Mouse (Mus musculus) frontal cortex, adult 2 months (tissue): Measurements from ENCODE around the gene Slc7a1. TPM values are rescaled to one million over a fixed set of nuclear protein-coding genes. Genes with fewer than 3 reads are reported as not detected.

Experiments
- DNase-seq, 2 experiments: peaks; one replicate each; pipeline ENCODE4 v3.0.0; 2022; ENCODE audit warnings: low spot score in 1 of 2; ENCODE audit errors: extremely low spot score in 1 of 2
- polyA plus RNA-seq: library from polyadenylated mRNA; depleted of rRNA; stranded (reverse); fragments of >200 nt; gene quantifications from 2 replicates; pipeline ENCODE4 v1.2.3, GENCODE M21; 2012

Slc7a1 gene
- polyA plus RNA-seq, 1 experiment = 11.4 TPM

DNA sequence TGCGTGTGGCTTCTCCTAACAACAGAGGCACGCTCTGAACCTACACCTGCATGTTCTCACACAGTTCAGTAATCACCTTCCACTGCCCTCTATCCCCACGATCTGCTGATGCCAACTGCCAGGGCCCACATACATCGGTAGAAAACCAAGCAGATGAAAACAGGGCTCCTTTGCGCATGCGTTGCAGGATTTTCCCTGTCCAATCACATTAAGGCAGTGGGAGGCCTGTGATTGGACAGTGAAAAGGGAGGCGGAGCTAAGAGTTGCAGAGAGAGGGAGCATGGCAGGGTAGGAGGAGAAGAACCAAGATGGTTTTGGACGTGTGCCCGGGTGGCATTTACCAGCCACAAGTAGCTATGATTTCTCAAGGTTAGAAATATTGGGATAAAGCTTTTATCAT lies 28.3 kb downstream of the Slc7a1 start:
- no peak for DNase-seq

DNA sequence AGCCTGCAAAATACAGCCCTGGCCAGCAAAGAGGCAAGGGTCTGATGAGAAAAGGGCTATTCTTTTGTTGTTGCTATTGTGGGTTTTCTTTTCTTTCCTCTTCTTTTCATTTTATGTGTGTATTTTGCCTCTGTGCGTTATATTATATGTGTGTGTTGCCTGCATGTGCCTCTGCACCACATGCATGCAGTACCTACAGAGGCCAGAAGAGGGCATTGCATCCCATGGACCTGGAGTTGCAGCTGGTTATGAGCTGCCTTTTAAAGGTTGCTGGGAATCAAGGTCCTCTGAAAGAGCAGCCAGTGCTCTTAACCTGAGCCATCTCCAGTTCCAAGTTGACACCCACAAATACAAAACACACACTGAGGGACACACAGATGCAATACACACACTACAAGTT lies 29.1 kb downstream of the Slc7a1 start:
- no peak for DNase-seq

DNA sequence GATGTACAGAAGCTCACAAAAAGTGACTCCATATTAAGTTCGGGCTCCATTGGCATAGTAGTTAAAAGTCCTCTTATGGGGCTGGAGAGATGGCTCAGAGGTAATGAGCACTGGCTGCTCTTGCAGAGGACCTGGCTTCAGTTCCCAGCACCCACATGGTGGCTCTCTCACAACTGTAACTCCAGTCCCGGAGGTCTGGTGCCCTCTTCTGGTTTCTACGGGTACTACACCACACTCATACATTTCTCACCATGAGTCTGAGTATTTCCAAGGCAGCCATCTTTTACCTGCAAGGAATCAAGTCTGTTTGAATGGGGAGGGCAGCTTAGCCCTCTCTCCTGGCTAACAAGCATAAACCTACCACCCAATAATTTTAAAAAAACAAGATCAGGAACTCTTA lies 30.5 kb downstream of the Slc7a1 start:
- DNase-seq = no peak

DNA sequence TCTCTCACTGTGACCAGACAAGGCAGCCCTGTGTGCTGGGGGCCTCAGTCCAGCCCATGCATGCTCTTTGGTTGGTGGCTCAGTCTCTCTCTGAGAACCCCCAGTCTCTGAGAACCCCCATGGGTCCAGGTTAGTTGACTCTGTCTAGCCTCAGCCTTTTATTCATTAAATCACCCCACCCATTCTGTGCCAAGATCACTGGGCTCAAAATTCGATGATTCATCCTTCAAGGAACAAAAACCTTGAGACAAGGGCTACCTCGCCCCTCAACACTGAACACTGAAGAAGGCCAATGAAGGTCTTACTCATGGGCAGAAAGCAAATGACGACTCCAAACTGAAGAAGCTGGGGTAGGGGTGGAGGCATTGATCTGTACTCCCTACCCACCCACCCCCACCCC lies 31.9 kb downstream of the Slc7a1 start:
- no peak for DNase-seq

DNA sequence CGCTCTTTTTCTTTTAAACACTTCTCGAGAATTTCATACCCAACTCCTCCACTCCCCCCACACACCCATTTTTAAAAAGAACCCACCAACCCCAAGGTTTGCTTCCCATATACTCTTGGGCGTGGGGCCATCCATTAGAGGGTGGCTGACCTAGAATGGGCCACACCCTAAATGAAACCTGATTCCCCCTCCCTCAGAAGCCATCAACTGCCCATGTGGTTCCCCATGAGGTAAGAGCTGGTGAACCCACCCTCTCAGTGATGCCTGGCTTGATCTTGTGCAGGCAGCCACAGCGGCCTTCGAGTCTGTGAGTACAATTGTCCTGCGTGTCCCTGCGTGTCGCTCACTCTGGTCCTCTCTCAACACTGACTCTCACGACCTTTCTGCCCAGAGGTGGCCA lies 33.2 kb downstream of the Slc7a1 start:
- DNase-seq = no peak

DNA sequence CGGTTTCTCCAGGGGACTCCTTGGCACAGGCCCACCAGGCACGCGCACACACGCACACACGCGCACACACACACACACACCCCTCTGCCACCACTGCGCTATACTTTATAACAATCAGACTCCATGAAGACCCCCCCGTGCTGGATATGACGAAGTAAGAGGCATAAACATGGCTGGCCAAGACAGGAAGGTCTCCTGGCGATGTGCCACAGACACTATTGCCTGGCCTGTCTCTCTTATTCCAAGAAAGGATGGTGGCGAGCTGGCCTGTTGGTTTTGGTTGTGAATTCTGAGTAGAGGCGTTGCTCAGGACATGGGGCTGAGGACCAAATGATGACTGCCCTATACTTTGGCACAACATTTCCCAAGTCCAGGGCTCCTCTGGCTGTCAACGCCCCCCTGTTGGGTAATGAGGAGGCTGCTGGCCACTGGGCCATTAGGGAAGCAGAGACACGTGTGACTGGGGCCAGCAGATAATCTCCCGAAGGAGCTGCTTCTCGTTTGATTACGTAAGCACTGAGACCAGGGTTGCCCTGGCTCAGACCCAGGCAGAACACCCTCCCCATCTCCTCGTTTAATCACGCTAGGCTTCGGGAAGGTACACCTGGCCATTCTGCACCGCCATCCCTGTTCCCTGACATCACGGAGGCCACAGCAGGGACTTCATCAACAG lies 36.1 kb downstream of the Slc7a1 start:
- no peak for DNase-seq

DNA sequence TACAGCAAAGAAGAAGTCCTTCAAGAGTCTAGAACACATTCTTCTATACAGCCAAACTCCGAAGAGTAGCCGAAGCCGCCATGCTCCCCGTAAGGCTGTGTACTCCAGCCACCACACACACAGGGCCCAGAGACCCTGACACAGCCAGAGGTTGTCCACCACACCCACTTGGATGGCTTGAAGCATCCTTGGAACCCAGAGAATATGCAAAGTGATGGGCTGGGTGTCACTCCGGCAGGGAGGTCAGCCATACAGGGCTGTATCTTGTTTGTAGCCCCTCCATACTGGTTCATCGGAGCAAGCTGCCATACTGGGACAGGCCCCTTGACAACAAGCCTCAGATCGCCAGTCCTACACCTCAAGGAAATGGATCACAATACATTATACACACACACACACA lies 37.4 kb downstream of the Slc7a1 start:
- DNase-seq = no peak

DNA sequence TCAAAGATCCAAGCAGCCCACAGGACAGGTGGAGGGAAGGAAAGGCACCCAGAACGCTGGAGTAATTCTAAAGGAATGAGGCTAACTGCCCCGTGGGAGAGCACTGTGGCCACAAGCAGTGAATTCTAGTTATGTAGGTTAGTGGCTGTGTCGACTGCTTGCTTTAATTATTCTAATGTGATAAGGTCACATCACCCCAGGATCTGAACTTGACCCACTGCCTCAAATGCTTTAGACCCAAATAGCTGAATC lies 38.0 kb downstream of the Slc7a1 start:
- DNase-seq = no peak

DNA sequence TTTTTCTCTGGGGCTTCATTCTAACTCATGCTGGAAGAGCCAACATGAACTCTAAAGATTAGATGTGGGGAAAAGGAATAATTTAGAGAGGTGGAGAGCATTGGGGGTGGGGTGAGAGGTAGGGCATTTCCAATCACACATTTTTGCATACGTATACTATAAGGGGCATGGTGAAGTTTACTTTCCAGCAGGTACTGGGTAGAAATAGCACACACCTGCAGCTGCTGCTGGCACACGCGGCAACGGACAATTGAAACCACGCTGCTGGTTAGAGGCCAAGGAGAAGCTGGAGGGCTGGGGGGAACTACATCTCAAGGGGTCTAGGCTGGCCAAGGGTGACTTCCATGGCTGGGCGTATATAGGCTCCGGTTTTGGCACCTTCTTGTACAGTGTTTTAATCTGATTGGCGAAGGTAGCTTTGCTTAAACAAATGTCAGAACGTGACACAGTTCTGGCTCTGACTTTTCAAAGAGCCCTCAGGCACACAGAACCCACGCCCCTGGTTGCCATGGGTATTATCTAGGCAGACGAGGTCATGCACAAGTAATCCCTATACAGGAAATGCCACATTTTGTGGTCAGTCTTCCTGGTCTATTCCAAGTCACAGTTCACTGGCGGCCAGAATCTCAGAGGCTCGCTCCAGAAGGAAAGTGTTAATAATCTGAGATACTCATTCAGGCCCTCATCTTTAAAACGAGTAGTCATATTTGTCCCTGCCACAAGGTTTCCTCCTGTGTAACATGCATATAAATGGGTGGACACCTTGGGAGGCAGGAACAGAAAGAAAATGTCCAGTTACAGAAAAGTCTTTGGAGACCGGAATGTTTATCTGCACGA lies 38.6 kb downstream of the Slc7a1 start:
- DNase-seq = no peak

DNA sequence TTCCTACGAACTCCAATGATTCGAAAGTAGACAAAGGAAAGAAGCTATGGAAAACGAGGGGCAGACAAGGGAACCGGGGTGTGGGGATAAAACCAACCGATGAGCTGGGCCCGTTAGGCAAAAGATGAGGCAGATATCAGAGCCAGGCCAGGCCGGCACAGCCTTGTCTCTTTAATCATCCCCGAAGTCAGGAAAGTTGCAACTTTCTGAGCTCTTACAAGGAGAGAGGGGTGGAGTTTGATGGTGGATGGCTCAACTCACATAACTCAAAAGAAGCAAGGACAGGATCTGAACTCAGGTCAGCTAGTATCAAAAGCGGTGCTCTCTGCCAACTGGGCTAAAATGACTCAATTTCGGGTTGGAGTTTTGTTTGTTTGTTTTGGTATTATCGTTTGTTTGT lies 40.6 kb downstream of the Slc7a1 start:
- DNase-seq = no peak

DNA sequence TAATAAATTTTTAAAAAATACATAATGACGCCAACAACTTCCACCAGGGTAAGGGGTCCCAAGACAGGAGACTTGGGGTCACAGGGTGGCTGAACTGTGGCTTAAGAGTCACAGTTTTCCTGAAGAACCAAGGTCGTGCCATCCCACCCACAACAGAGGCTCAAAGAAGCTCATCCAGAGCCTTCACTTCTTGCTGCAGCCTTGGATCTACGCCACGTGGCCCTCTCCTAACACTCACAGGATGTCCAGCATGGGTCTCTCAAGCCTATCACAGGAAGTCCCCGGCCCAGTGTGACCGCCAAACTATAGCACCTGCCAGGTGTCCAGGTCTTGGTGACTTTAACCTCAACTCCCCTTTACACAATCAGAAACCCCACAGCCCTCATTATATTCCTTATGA lies 42.5 kb downstream of the Slc7a1 start:
- no peak for DNase-seq

DNA sequence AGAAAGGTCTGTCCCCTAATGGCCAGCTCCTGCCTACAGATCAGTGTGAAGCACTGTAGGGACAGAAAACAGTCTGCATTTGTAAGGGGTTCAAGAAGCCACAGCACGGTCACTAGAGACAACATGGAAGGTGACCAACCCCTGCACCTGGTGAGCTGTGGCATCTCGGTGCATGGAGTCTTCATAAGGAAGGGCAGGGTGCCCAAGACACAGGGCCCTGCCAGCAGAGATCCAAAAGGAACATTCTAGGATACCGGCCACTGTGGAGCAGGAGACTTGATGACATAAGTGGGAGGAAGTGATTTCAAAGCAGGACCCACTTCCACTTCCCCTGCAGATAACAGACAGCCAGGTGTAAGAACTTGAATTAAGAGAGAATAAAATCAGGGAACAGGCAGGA lies 43.9 kb downstream of the Slc7a1 start:
- DNase-seq = no peak

DNA sequence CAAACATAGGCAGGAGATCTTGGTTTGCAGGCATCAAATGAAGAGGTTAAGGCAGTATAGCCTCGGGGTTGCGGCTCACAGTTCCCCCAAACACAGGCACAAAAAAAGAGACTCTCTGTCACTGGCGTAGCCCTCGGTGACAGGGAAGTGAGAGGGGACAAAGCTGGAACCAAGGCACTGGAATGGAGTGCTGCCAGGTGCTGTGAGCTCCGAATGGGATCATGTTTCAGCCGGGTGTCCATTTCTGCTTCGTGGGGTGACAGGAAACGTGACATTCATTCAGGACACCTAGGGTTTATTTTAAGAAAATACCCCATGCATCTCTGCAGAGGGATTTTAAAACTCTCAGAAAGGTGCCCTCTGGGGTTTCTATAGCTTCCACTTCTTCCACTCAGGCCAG lies 45.2 kb downstream of the Slc7a1 start:
- no peak for DNase-seq

DNA sequence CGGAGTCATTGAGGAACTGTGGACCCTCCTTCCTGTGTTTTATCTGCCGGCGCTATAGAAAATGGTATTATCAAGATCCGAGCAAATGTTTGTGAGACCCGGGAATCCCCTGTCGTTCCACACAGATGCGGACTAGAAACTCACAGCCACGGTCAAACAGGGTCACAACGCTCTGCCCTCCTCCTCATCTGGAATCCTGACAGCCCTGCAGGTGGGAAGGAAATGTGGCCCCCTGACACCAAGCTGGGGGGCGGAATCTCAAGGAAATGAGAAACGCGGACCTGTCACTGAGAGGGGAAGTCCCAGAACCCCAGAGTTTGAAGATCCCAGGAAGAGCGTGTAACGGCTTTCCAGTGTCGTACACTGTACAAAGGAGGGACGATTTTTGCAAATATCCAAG lies 46.3 kb downstream of the Slc7a1 start:
- no peak for DNase-seq

DNA sequence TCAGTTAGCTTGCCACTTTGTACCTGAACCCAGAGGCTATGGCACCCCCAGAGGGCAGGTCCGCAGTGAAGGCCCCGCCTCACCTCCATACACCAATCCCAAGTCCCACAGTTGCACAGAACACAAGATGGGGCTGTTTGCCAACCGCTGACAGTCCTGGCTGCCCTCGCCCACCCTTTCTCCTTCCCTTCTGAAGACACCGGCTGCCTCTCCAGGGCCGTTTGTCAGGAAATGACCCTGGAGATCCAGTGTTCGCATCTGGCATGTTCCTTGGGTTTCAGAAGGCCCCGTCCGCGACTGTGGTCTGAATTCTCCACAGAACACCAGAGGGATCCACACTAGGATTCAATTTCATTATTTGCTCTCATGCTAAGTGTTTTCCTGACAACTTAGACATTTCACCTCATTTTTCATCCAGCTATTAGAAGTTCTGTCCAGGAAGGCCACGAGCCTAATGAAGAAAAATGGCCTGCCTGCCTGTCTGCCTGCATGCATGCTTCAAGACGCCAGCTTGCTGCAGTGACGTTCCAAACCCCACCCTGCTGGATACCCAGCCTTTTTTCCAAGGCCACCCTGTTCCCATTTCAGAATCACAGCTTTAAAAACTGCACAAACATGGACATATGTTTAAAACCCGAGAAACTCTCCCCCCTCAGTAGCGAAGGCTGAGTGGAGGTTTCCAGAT lies 50.2 kb downstream of the Slc7a1 start:
- DNase-seq = no peak

DNA sequence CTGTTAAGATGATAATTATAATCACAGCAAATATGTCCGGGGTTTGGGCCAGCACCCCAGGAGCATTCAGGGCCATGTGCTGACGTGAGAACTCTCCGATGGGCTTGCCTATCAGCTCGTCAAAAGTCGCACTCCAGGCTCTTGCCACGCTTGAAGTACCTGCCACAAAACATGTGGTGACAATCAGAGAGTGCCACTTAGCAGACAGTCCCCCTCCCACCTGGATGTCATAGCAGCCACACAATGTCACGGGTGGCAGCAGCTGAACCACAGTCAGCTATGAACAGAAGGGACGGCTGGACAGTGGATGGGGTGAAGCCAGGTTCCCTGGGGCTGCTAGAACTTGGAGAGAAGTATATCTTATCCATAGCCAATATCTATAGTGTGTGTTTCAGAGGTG lies 51.6 kb downstream of the Slc7a1 start:
- no peak for DNase-seq

DNA sequence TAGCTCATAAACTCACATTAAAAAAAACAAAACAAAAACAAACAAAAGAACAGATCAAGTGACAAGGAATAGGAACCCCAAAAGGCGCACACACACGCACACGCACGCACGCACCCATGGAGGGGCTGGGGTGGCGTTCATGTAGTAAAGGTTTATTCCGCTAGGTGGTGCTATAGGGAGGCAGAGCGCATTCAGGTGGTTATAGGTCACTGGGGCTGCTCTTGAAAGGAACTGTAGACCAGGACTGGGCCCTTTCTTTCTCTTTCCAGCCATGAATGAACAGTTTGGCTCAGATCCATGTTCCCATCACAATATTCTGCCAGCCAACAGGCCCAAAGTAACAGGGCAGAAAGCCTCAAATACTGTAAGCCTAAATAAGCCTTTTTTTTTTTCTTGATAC lies 53.2 kb downstream of the Slc7a1 start:
- DNase-seq = no peak

DNA sequence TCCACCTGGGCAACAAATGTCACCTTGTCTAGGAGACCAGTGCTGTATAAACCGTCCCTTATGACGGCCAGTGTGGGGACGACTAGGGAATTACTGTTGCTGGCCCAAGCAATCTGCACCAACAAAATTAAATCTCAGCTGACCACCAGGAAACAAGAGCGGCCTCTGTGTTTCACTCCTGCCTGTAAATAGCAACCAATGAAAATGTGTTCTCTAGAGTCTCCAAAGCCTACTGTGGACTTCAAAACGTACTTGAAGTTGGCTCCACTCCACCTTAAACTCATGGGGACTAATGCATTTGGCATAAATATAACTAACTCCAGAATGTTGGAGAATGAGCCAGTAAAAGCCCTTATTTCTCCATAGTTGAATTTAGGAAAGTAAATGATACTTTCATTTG lies 55.3 kb downstream of the Slc7a1 start:
- DNase-seq = no peak

DNA sequence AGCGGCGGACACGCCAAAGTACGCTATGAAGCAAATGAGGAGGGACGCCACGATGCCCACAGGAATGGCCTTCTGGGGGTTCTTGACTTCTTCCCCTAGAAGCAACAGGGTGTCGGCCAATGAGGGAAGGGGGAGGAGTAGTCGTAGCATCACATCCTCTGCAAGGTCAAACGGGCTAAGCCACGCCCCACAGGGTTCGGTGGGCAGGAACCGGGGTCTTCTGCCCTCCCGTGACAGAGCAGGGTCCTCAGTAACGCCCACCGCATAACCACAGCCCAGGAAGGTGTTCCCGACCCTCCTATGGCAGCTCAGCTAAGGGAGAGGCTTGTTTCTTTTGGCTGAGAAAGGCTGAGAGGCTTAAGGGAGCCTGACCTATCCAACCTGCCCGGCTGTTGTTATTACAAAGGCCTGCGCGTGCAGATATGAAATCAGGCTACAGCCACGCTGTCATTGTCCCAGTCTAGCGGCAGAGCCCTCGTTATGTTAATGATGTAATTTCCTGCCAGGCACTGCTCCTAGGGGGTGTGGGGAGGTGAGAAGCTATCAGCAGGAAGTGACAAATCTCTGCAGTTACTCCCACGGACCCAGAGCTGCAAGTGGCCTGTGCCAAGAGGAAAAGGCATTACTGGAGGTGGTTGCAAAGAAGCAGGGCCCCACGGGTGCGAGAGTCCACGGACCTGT lies 57.5 kb downstream of the Slc7a1 start:
- DNase-seq = peak; percentile 29 to 71

DNA sequence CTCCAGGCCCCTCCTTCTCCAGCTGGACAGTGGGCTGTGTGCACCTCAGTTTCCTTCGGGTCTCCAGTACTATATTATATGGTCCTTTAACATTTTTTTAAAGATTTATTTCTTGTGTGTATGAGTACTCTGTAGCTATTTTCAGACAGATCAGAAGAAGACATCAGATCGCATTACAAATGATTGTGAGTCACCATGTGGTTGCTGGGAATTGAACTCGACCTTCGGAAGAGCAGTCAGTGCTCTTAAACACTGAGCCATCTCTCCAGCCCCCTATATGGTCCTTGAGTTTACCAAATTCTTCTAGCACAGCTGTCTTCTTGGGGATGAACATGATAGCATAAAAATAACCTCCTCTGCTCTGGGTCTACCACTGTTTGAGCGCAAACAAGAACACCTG lies 60.6 kb downstream of the Slc7a1 start:
- DNase-seq = no peak

DNA sequence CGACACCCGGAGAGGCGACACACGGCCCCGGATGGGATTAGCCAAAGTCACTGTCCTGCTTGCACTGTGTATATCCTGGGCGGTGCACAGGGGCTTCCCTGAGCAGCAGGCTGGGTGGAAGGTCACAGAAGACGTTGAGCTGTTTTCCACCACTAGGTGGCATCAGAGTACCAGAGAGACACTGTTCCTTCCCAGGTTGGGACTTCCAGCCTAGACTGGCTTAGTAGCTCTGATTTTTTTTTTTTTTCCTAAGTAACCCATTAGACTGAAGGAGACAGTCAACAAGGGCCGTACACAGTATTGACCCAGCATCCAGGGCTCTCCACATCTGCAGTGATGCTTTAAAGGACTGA lies 67.1 kb downstream of the Slc7a1 start:
- peak; percentile 31 to 87 for DNase-seq
